Mouse (Mus musculus) lung, adult 2 months (tissue): ENCODE data around the gene Scn1a.

ENCODE experiments used
- CTCF ChIP-seq: fragments of 200-500 bp; IDR thresholded peaks from 2 replicates; pipeline ENCODE4 v1.5.1; 2011; ENCODE audit warnings: mild to moderate bottlenecking, low read length, control low read depth; ENCODE audit not compliant: insufficient read depth
- POLR2A ChIP-seq: fragments of 200-500 bp; IDR thresholded peaks from 2 replicates; pipeline ENCODE4 v1.6.1; 2011; ENCODE audit warnings: low read depth, mild to moderate bottlenecking, control low read depth, low read length, borderline replicate concordance; ENCODE audit errors: extremely low read depth

GRCm38 (mm10) chr2:66440711-66441110 lies at the start of gene Scn1a:
- TF ChIP-seq POLR2A (no peak), CTCF (no peak)
